Mouse (Mus musculus) liver, postnatal 0 days (tissue): ENCODE measurements at regions not wholly inside any gene's neighbourhood (a gene's known extent, or its start where the extent isn't known, plus 50 kb on each side); places are given as distances from the start of the nearest gene placed in this dataset.

Source experiments
- ATAC-seq: fragments of 200-750 bp; cut with Nextera tagmentation; 2 replicates; pipeline ENCODE4 v1.8.0; 2017; ENCODE audit warnings: mild to moderate bottlenecking, moderate library complexity
- DNase-seq: peaks from one replicate; pipeline ENCODE4 v3.0.0-alpha.2; 2016
- H3K27ac ChIP-seq: fragments of 300-500 bp; sonication (generic); 2 replicates; pipeline ENCODE4 v1.5.1; 2014; ENCODE audit warnings: antibody characterized with exemption, moderate library complexity, mild to moderate bottlenecking, low read depth
- H3K27me3 ChIP-seq: fragments of 300-500 bp; sonication (generic); 2 replicates; pipeline ENCODE4 v1.6.1; 2014; ENCODE audit warnings: low read length, control low read depth, mixed read lengths; ENCODE audit not compliant: insufficient read depth
- H3K36me3 ChIP-seq: fragments of 300-500 bp; sonication (generic); replicated peaks from 2 replicates; pipeline ENCODE4 v1.6.1; 2014; ENCODE audit warnings: mild to moderate bottlenecking, control low read depth, low read length, moderate library complexity, mixed read lengths; ENCODE audit not compliant: insufficient read depth
- H3K4me1 ChIP-seq: fragments of 300-500 bp; sonication (generic); 2 replicates; pipeline ENCODE4 v1.6.1; 2014; ENCODE audit warnings: antibody characterized with exemption, mild to moderate bottlenecking, control low read depth; ENCODE audit not compliant: insufficient read depth
- H3K4me2 ChIP-seq: fragments of 300-500 bp; sonication (generic); 2 replicates; pipeline ENCODE4 v1.6.1; 2014; ENCODE audit warnings: low read depth, mild to moderate bottlenecking, low read length, moderate library complexity, mixed read lengths
- H3K4me3 ChIP-seq: fragments of 300-500 bp; sonication (generic); 2 replicates; pipeline ENCODE4 v1.5.1; 2014; ENCODE audit warnings: low read depth, low read length
- H3K9ac ChIP-seq: fragments of 300-500 bp; sonication (generic); replicated peaks from 2 replicates; pipeline ENCODE4 v1.6.1; 2014; ENCODE audit warnings: mild to moderate bottlenecking, moderate library complexity
- H3K9me3 ChIP-seq: fragments of 300-500 bp; sonication (generic); 2 replicates; pipeline ENCODE4 v1.6.1; 2016; ENCODE audit warnings: mild to moderate bottlenecking, control low read depth, low read length, mixed read lengths
- CTCF ChIP-seq: sonication (generic); IDR thresholded peaks from 2 replicates; pipeline ENCODE4 v1.5.1; 2016; ENCODE audit warnings: antibody characterized with exemption, low read depth
- EP300 ChIP-seq: IDR thresholded peaks from 2 replicates; pipeline ENCODE4 v1.6.1; 2016; ENCODE audit warnings: antibody characterized with exemption, low read depth, mild to moderate bottlenecking
- WGBS: fragments of 180-500 bp; shearing (Covaris S2); extraction: QIAGEN DNeasy Blood & Tissue Kit; methylation state at CpG from one replicate; pipeline ENCODE4 v1.1.7; 2014; ENCODE audit not compliant: insufficient replicate concordance; 5-methylcytosine and 5-hydroxymethylcytosine counted together

- no peak overlapping the region for H3K4me3 ChIP-seq
- ATAC-seq (no peak), DNase-seq (no peak)
- no peak for TF ChIP-seq CTCF
- TF ChIP-seq EP300: no peak
- H3K27ac ChIP-seq: peak overlapping the region; percentile 59
- no peak overlapping the region for H3K4me2 ChIP-seq
- H3K4me1 ChIP-seq: peaks cover 23% of the 10 kb centered on the region
- no peaks in the 10 kb centered on the region for H3K27me3 ChIP-seq
- H3K9ac ChIP-seq: no peak overlapping the region
- no peaks in the 10 kb centered on the region for H3K36me3 ChIP-seq
- 32% methylated on average over 11 of the region's 11 CpGs for WGBS
- no peaks in the 10 kb centered on the region for H3K9me3 ChIP-seq
Measured at GRCm38 (mm10) chr12:25299603-25300471, 202.9 kb upstream of the Id2 start.

GRCm38 (mm10) chr12:25298766-25299165 lies 201.8 kb upstream of the Id2 start:
- TF ChIP-seq EP300 (no peak), CTCF (no peak)
- H3K9ac ChIP-seq: no peak overlapping the region
- H3K4me2 ChIP-seq: no peak overlapping the region
- ATAC-seq (no peak), DNase-seq (no peak)
- no peak overlapping the region for H3K4me3 ChIP-seq
- no peaks in the 10 kb centered on the region for H3K36me3 ChIP-seq
- 78% methylated on average over 3 of the region's 3 CpGs for WGBS
- no peak overlapping the region for H3K27ac ChIP-seq
- no peaks in the 10 kb centered on the region for H3K9me3 ChIP-seq
- peaks cover 30% of the 10 kb centered on the region for H3K4me1 ChIP-seq
- H3K27me3 ChIP-seq: no peaks in the 10 kb centered on the region

- H3K4me1 ChIP-seq: peaks cover 28% of the 10 kb centered on the region
- ATAC-seq: no peak
- H3K9ac ChIP-seq: no peak overlapping the region
- DNase-seq: no peak
- H3K4me2 ChIP-seq: no peak overlapping the region
- no peak overlapping the region for H3K27ac ChIP-seq
- no peak overlapping the region for H3K4me3 ChIP-seq
- no peaks in the 10 kb centered on the region for H3K9me3 ChIP-seq
- H3K36me3 ChIP-seq: no peaks in the 10 kb centered on the region
- no peaks in the 10 kb centered on the region for H3K27me3 ChIP-seq
- TF ChIP-seq CTCF: no peak
Measured at GRCm38 (mm10) chr12:25297960-25298359, 201.0 kb upstream of the Id2 start.

DNA sequence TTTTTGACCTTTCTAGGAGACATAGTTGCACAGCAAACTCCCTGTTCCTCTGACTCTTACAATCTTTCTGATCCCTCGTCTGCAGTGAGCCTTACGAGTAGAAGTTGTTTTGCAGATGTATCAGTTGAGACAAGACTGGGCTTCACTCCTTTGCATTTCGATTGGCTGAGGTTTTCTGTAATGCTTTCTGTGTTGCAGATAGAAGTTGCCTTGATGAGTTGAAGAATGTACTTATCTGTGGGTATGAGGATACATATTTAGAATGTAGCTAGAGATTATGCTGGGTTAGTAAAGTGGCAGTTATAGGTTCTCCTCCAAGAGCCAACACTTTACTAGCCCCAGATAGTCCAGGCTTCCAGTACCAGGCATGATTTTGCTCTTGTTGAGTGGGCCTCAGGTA lies 199.7 kb upstream of the Id2 start:
- no peak for TF ChIP-seq CTCF
- TF ChIP-seq EP300: no peak
- Histone ChIP-seq H3K27ac (no peak overlapping the region), H3K4me1 (peaks cover 28% of the 10 kb centered on the region), H3K4me2 (no peak overlapping the region), H3K9me3 (no peaks in the 10 kb centered on the region), H3K9ac (no peak overlapping the region), H3K4me3 (no peak overlapping the region), H3K27me3 (no peaks in the 10 kb centered on the region), H3K36me3 (no peaks in the 10 kb centered on the region)
- DNase-seq: no peak
- no peak for ATAC-seq
- WGBS: 53% methylated on average over 3 of the region's 3 CpGs

- WGBS: 43% methylated on average over 4 of the region's 4 CpGs
- DNase-seq: no peak
- Histone ChIP-seq H3K27ac (no peak overlapping the region; the same call in 1 of the 2 replicates), H3K4me1 (peaks cover 16% of the 10 kb centered on the region), H3K4me3 (no peak overlapping the region), H3K4me2 (no peak overlapping the region), H3K27me3 (no peaks in the 10 kb centered on the region), H3K36me3 (no peaks in the 10 kb centered on the region), H3K9ac (no peak overlapping the region), H3K9me3 (no peaks in the 10 kb centered on the region)
- TF ChIP-seq EP300 (peak; percentile 71), CTCF (no peak)
- ATAC-seq: no peak
Measured at GRCm38 (mm10) chr12:25294179-25295025, 197.5 kb upstream of the Id2 start.

- WGBS: 50% methylated on average over 6 of the region's 6 CpGs
- no peak overlapping the region for H3K27ac ChIP-seq
- ATAC-seq: no peak
Measured at GRCm38 (mm10) chr12:25293470-25294178, 196.7 kb upstream of the Id2 start.

More at GRCm38 (mm10) chr12:25293470-25294178, 196.7 kb upstream of the Id2 start:
- DNase-seq: no peak
- TF ChIP-seq EP300: no peak
- TF ChIP-seq CTCF: no peak
- Histone ChIP-seq H3K9me3 (no peaks in the 10 kb centered on the region), H3K4me1 (peaks cover 15% of the 10 kb centered on the region), H3K27me3 (no peaks in the 10 kb centered on the region), H3K4me2 (no peak overlapping the region), H3K36me3 (no peaks in the 10 kb centered on the region), H3K4me3 (no peak overlapping the region), H3K9ac (no peak overlapping the region)
